Mouse (Mus musculus) CD4-positive naive resting alpha-beta T cell, adult 57 days (primary cell): ENCODE measurements around the gene Sel1l3. TPM values are rescaled to one million over a fixed set of nuclear protein-coding genes. Genes with fewer than 3 reads are reported as not detected.

Experiments used
- total RNA-seq: library from RNA; stranded (reverse); gene quantifications from one replicate; pipeline ENCODE4 v1.2.4, GENCODE M21; 2023

The Sel1l3 gene
- total RNA-seq = 0.21 TPM

GRCm38 (mm10) chr5:53213711-53214352 lies at the start of gene Sel1l3:
Gene Sel1l3 (minus strand): TSS chr5:53213927.

Other genes starting within 250 kb of the Sel1l3 start
- gene Slc34a2, start 175.8 kb downstream of the Sel1l3 start, total RNA-seq = 0.98 TPM
- gene Smim20, start 53.2 kb upstream of the Sel1l3 start, total RNA-seq = 36.2 TPM